Mouse (Mus musculus): ENCODE results near the gene Akap2.
A peak's percentile ranks its signal among the peaks of the same experiment; 100 is the strongest.
"Not testable (repeated sequence)": the region's sequence is repeated elsewhere in the genome, so short reads cannot be mapped to it uniquely, and the experiment has no call there.

The Akap2 gene

GRCm38 (mm10) chr4:57862269-57862986 lies 145.0 kb downstream of the Akap2 start:
- no peak for DNase-seq (ENCODE audit: low spot score)

DNA sequence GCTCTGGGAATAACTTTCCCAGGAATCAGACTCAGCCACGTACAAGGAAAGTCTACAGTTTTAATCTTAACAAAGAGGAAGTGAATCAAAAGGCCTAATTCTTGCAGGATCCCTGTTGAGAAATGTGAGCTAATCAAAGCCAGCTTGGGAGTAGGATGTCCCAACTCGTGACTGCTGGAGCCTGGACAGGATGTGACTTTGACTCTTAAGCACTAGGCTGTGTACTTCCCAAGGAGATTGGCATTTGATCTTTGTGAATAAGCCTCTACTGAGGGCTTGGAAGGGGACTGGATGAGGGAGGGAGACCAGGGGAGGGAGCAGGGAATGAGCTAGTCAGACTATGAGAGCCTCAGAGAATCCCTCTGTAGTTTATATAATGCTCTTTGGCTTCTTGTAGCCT lies 148.6 kb downstream of the Akap2 start:
- DNase-seq (ENCODE audit: low spot score), result no peak

DNA sequence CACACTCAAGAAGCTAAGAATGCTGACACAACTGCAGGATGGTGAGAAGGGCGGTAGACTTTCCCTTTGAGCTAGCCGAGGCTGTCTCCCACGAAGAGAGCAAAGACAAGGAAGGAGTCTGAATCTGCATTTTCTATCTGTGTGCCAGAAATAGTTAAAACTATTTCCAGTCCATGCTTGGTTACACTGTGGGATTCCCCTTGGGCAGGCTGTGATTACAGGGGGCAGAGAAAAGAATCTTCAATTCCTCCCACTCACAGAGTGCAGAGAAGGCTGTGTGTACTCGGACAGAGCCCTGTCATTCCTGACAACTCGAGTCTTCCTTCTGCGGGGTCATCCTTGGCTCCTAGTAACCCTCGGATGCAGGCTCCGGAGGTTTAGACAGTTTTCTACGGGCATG lies 149.5 kb downstream of the Akap2 start:
- DNase-seq (ENCODE audit: low spot score), result no peak

GRCm38 (mm10) chr4:57867454-57867853 lies 150.0 kb downstream of the Akap2 start:
- no peak for DNase-seq (ENCODE audit: low spot score)

- DNase-seq (ENCODE audit: low spot score), result no peak
These were observed 161.7 kb downstream of the Akap2 start for GRCm38 (mm10) chr4:57879137-57879536.

DNA sequence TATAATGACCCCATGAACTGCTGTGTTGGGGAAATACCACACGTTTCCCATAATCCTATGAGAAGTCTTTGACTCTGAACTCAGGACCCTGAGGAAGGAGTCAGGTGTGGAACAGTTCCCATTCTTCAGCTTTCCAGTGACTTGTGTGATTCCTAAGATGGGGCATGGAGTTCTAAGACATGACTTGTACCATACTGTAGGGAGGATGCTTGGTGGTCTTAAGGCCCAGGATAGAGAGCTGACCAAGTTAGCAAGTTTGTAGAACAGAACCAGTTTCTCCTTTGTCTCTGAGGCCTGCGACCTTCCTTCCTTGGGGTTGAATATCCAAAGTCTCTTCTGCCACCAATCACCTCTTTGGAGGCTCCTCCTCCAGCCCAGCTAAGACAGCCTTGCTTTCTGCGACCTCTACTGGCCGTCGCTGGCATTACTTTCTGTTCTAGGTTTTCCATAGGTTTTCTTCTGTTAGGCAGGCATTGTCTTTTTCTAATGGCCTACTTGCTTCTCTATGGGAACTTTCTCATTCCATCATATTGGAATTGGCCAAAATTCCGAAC lies 162.4 kb downstream of the Akap2 start:
- peak; percentile 91 for DNase-seq (ENCODE audit: low spot score)

GRCm38 (mm10) chr4:57883520-57884421 lies 166.3 kb downstream of the Akap2 start:
- no peak for DNase-seq (ENCODE audit: low spot score)

DNA sequence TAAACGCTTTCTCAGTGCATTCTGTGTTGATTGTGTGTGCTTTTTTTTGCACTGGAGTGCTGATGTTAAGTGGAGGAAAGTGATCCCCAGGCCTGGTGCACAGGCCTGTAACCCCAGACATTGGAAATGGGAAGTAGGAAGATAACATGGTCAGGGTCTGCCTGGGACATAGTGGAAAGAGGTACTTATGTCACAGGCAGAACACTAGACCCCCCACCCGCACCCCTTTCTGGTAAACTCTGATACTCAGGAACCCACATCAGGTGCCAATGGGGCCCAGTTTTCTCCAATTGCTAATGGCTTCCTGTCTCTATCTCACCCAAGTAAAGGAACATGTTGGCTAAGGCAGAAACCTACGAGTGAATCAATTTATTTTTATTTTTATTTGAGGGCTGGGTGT lies 167.1 kb downstream of the Akap2 start:
- DNase-seq (ENCODE audit: low spot score), result no peak

DNA sequence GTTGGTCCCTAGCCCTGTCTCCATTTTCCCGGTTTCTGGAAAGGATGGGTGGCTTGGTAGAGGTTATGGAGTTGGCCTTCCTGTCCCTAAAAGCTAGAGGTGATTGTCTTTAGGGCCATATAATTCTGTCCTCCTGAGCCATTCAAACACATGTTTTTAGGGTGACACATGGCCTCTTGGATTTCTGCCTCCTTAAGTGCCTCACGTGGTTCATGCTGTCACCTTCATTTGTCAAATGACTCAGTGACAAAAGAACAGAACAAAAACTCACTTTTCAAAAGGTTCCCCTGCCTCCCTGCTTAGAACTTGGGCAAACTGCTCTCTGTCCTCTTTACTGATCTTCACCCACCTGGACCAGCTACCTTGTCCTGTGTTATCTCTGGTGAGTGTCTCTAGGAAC lies 167.7 kb downstream of the Akap2 start:
- no peak for DNase-seq (ENCODE audit: low spot score)

- peak; percentile 22 for DNase-seq (ENCODE audit: low spot score)
These were observed 168.8 kb downstream of the Akap2 start for GRCm38 (mm10) chr4:57886066-57886887.

- DNase-seq (ENCODE audit: low spot score), result no peak
These were observed 169.4 kb downstream of the Akap2 start for GRCm38 (mm10) chr4:57886888-57887230.

DNA sequence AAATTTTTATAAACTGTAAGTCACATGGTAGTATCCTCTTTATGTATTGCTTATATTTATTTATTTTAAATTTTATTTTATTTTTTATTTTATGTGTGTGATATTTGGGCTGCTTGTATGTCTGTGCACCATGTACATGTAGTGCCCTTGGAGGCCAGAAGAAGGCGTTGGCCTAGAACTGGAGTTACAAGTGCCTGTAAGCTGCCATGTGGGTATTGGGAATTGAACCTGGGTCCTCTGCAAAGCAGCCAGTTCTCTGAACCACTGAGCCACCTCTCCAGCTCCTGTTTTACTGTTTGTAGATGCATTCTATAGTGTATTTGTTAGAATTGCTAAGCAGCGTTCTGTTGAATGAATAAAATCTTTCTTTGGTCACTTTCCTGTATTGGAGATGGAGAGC lies 170.8 kb downstream of the Akap2 start:
- DNase-seq (ENCODE audit: low spot score), result no peak

DNA sequence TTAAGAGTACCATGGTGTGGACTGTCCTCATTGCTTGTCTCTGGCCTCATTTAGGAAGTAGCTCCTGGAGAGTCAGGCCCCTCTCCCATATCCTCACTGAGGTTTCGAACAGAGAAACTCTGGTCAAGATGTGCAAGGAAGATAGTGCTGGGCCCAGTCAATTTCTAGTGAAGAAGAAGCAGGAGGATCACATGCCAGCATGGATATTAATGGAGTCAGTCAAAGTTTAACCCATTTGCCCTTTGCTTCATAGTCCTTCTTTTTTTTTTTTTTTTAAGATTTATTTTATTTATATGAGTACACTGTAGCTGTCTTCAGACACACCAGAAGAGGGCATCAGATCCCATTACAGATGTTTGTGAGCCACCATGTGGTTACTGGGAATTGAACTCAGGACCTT lies 171.5 kb downstream of the Akap2 start:
- DNase-seq (ENCODE audit: low spot score), result not testable (repeated sequence)

DNA sequence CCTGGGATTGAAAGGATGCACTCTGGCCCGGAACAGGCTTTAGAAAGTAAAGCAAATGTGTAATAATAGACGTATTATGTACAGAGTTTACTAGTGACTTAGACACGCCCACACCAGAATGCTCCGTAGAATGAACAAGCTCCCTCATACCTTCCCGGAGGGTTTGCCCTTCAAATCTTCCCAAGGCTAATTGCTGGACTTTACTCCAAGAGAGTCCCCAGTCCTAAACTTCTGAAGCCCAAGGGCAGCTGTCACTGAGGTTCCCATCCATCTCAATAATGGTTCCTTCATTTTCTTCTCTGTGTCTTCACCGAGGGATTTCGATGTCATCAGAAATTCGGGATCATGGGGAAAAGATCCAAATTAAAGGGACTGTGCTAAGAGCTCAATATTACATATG lies 172.3 kb downstream of the Akap2 start:
- no peak for DNase-seq (ENCODE audit: low spot score)

GRCm38 (mm10) chr4:57892001-57892586 lies 174.6 kb downstream of the Akap2 start:
- no peak for DNase-seq (ENCODE audit: low spot score)

- DNase-seq (ENCODE audit: low spot score), result no peak
These were observed 177.7 kb downstream of the Akap2 start for GRCm38 (mm10) chr4:57895140-57895539.

DNA sequence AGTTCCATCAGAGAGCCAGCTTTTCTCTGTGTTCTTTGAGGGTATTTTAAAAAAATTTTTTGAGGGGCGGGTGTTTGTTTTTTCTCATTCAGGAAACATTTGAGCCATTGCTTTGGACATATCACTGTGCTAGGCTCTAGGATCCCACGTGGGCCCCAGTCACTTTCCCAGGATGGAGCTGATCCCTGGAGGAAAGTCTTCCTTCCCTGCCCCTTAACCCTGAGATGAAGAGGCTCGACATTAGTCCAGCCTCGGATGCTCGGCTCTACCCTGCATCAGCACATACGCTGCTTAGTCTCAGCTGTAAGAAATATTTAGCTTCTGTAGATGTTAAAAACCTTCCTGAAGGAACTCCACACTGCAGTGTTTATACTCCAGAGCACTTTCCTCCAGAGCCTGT lies 178.4 kb downstream of the Akap2 start:
- no peak for DNase-seq (ENCODE audit: low spot score)

DNA sequence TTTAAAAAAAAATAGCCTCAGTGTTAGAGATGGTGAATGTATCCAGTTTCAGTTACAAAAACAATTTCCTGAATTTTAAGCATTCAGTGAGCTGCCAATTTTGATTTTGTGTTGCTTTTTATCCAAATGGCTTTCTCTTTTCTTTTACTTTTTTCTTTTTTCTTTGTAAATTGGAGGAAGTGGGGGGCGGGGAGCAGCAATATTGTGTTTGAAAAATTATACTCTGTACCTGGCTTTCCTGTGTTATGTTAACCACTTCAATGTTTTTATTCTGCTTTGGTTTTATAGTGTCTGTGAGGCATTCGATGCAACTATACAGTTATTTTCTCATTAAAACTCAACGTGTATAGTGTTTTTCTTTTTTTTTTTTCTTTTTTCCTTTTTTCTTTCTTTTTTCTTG lies 179.2 kb downstream of the Akap2 start:
- DNase-seq (ENCODE audit: low spot score), result no peak

GRCm38 (mm10) chr4:57901210-57901609 lies 183.8 kb downstream of the Akap2 start:
- DNase-seq (ENCODE audit: low spot score), result peak; percentile 74

- DNase-seq (ENCODE audit: low spot score), result no peak
These were observed 185.2 kb downstream of the Akap2 start for GRCm38 (mm10) chr4:57902619-57903018.

DNA sequence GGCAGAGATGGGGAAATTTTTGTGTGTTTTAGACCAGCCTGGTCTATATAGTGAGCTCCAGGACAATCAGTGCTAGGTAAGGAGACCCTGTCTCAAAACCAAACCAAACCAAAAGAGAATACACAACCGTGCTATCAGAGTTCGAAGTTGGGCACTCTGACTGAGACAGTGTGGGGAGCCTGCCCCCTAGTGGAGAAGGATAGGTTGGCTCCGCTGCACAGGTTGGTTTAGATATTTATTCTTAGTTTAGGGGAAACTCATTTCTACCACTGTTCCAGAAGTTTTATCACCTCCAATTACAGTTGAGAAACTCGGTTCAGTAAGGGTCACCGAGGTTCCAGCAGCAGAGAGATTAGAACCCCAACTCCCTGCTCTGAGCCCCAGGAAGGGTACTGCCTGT lies 186.8 kb downstream of the Akap2 start:
- DNase-seq (ENCODE audit: low spot score), result peak; percentile 79

GRCm38 (mm10) chr4:57904638-57905037 lies 187.2 kb downstream of the Akap2 start:
- no peak for DNase-seq (ENCODE audit: low spot score)
